Mouse (Mus musculus): Measurements from ENCODE around the gene C030005K15Rik. TPM values are rescaled to one million over a fixed set of nuclear protein-coding genes. Genes with fewer than 3 reads are reported as not detected.

Gene C030005K15Rik
- polyA plus RNA-seq, 1 experiment from 2014 or later, result not detected

DNA sequence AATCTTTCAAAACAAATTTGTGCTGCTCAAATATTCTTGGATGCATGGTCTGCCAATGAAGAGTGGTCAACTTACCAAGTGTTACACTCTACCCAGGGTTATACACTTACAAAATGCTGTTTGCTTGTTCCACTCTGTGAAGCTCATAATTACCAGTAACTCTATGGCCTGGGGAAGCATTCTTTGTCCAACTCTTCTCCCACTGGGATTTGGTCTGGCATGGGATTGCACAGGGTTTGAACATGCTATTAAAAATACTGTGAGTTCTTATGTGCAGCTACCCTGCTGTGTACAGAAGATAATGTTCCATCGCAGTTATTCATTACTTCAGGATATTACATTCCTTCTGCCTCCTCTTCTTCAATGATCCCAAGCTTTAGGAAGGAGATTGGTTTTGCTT, 39.4 kb downstream of the C030005K15Rik start:
- Histone ChIP-seq H3K36me3 (ENCODE audit: control insufficient read depth, insufficient read depth, low read length) (no peaks in the 10 kb centered on the region), H3K9me3 (ENCODE audit: control insufficient read depth, low read length) (no peaks in the 10 kb centered on the region), H3K4me2 (ENCODE audit: low read depth, severe bottlenecking) (no peak overlapping the region), H3K27me3 (ENCODE audit: control insufficient read depth, insufficient read depth, low read length) (no peaks in the 10 kb centered on the region), H3K27ac (replicated peaks; ENCODE audit: low read depth, low read length) (no peak overlapping the region), H3K4me3 (ENCODE audit: low read depth, low read length) (no peak overlapping the region), H3K9ac (ENCODE audit: low read length) (no peak overlapping the region), H3K4me1 (ENCODE audit: control insufficient read depth, insufficient read depth, low read length) (no peaks in the 10 kb centered on the region)
- WGBS, result 79% methylated on average over 1 of the region's 1 CpGs
- DNase-seq (ENCODE audit: low spot score) (no peak), ATAC-seq (ENCODE audit: insufficient number of reproducible peaks, low FRiP score, low TSS enrichment, low read depth) (no peak)

GRCm38 (mm10) chr10:97682981-97683380, 43.6 kb downstream of the C030005K15Rik start:
- ATAC-seq (ENCODE audit: insufficient number of reproducible peaks, low FRiP score, low TSS enrichment, low read depth), result no peak
- H3K9ac ChIP-seq (ENCODE audit: low read length), result no peak overlapping the region
- no peaks in the 10 kb centered on the region for H3K27me3 ChIP-seq (ENCODE audit: control insufficient read depth, insufficient read depth, low read length)
- H3K4me3 ChIP-seq (ENCODE audit: low read depth, low read length), result no peak overlapping the region
- H3K36me3 ChIP-seq (ENCODE audit: control insufficient read depth, insufficient read depth, low read length), result no peaks in the 10 kb centered on the region
- H3K4me1 ChIP-seq (ENCODE audit: control insufficient read depth, insufficient read depth, low read length), result no peaks in the 10 kb centered on the region
- H3K4me2 ChIP-seq (ENCODE audit: low read depth, severe bottlenecking), result no peak overlapping the region
- no peak for DNase-seq (ENCODE audit: low spot score)
- no peak overlapping the region for H3K27ac ChIP-seq (replicated peaks; ENCODE audit: low read depth, low read length)
- H3K9me3 ChIP-seq (ENCODE audit: control insufficient read depth, low read length), result no peaks in the 10 kb centered on the region

Other genes with a start within 250 kb of the C030005K15Rik start
- 12.8 and 13.3 TPM in 2 replicates for gene Dcn, start 247.1 kb downstream of the C030005K15Rik start, polyA plus RNA-seq (2014; fragmentation: Nextera tagmentation; extraction: Ambion mirVana)
- gene Lum, start 161.6 kb downstream of the C030005K15Rik start, polyA plus RNA-seq (2014; fragmentation: Nextera tagmentation; extraction: Ambion mirVana), result 58.0 and 58.1 TPM in 2 replicates
- 6.4 and 10.9 TPM in 2 replicates for gene Kera, start 119.9 kb downstream of the C030005K15Rik start, polyA plus RNA-seq (2014; fragmentation: Nextera tagmentation; extraction: Ambion mirVana)
- gene Epyc, start 82.7 kb downstream of the C030005K15Rik start, polyA plus RNA-seq (2014; fragmentation: Nextera tagmentation; extraction: Ambion mirVana), result 0.54 and 1.4 TPM in 2 replicates
- gene Ccer1, start 33.7 kb downstream of the C030005K15Rik start, polyA plus RNA-seq (2014; fragmentation: Nextera tagmentation; extraction: Ambion mirVana), result not detected in 2 replicates

Data from limb, embryonic 11.5 days (tissue).